20 mouse cellular contexts compared by ENCODE assay signal in the genomic region with DNA sequence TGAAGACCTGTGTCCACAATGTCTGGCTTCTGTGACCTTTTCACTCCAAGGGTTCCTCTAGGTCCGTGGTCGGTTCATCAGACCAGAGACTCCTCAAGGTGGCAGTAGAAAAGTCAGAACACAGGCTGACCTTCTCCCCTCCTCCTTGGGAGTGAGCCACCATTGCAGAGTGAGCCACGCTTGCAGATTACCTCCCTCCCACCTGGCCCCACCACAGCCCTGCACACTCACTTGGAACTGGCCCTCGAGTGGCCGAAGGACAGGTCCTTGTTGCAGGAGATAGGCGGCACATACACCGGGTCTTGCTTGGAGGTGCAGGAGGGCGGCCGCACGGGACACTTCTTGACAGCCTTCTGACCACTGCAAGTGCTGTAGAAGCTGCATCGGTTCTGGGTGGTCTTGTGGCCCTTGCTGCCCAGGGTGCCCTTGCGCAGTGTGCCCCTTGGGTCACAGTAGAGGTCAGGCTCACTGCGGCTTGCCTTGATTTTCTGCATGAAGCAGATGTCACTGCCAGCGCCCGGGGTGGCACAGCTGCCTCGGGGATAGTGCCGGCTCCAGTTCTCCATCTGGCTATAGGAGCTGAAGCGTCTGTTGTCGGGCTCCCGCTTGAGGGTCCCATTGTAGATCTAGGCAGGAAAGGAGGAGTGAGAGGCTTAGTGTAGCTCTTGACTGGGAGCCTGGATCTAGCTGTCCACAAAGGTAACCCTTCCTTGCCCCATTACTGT. TPM values are rescaled to one million over a fixed set of nuclear protein-coding genes. Genes with fewer than 3 reads are reported as not detected.
DNase-seq lines count a peak whose midpoint lies in the region; TF ChIP-seq lines count a peak whose summit lies in the region.
"Had no signal": no experiment of that assay in that cellular context is flagged by ENCODE, and none has a peak within 500 bp of the region (broad histone marks: within the 10 kb centered on the region; RNA-seq: fewer than 3 reads in every experiment).

No protein-coding gene starts in this region.

- no peak overlapping the region for H3K4me3 ChIP-seq in left cerebral cortex, adult 2 months
- H3K4me3 ChIP-seq: forebrain, embryonic 10.5 days; forebrain, embryonic 13.5 days; heart, embryonic 12.5 days; heart, embryonic 15.5 days; hindbrain, embryonic 13.5 days had no signal

- H3K27ac ChIP-seq in left cerebral cortex, adult 2 months, result no peak overlapping the region
- H3K27ac ChIP-seq: forebrain, embryonic 10.5 days; forebrain, embryonic 13.5 days; heart, embryonic 15.5 days; hindbrain, embryonic 13.5 days had no signal

- DNase-seq in heart, adult 11 months, result peak; percentile 90
- DNase-seq in heart, postnatal 10 days, result no peak
- DNase-seq in left cerebral cortex, postnatal 4 days, result peak; percentile 73
- DNase-seq in left cerebral cortex, adult 2 months (ENCODE audit: extremely low spot score in 1 of 2, low spot score in 2 of 2), result no peak
- DNase-seq in retina, embryonic 14.5 days (ENCODE audit: low spot score), result peak; percentile 13
- DNase-seq in yolk sac, embryonic 10.5 days (ENCODE audit: low spot score), result no peak
- DNase-seq: adrenal gland, adult 8-10 months; adrenal gland, postnatal 25 days; cerebellum, adult 18-20 months; cerebellum, adult 9-11 months; gastrocnemius, postnatal 10 days; gastrocnemius, postnatal 36 days had no signal

- intact Hi-C loops in heart, postnatal 10 days (cut with DNase I), result no loop called here
- intact Hi-C loops in left cerebral cortex, postnatal 4 days (cut with DNase I), result no loop called here
- intact Hi-C loops in left cerebral cortex, adult 2 months (cut with DNase I), result no loop called here

- TF ChIP-seq CTCF in left cerebral cortex, adult 2 months (IDR thresholded peaks at IDR 0.05), result no peak

RNA-seq across cellular contexts. Expression of gene Pkp1, which starts 29.4 kb away (rescaled TPM):
- total RNA-seq in heart, postnatal 10 days (2021), result under 1 TPM; 0.10 to 0.14 TPM
- under 1 TPM in 1 of 2 experiments, not detected in 1; 0.18 TPM for total RNA-seq in left cerebral cortex, postnatal 4 days (2021)
- under 1 TPM; 0.25 to 0.40 TPM for total RNA-seq in left cerebral cortex, adult 2 months (2021)
- total RNA-seq: adrenal gland, postnatal 25 days; granulocyte monocyte progenitor cell, adult 5-6 weeks; heart, postnatal 25 days; hematopoietic stem cell, adult 5-6 weeks had no signal

RNA-seq across cellular contexts. Expression of gene Tnnt2, which starts 53.5 kb away (rescaled TPM):
- total RNA-seq in heart, postnatal 10 days (2021), result 1,000 to 10,000 TPM; 7,447 to 7,490 TPM
- under 1 TPM; 0.62 to 0.85 TPM for total RNA-seq in left cerebral cortex, postnatal 4 days (2021)
- total RNA-seq in left cerebral cortex, adult 2 months (2021), result 1 to 10 TPM; 7.5 to 8.9 TPM
- total RNA-seq: granulocyte monocyte progenitor cell, adult 5-6 weeks; hematopoietic stem cell, adult 5-6 weeks had no signal

Comparison
In these comparisons a context has a peak if more than half of its experiments do, and no peak if none do; other contexts are left out.
1. DNase-seq: peak in heart, adult 11 months (single experiment), left cerebral cortex, postnatal 4 days (single experiment) and retina, embryonic 14.5 days (single experiment); none in heart, postnatal 10 days (0 of 2), left cerebral cortex, adult 2 months (0 of 2) and yolk sac, embryonic 10.5 days (single experiment).
2. RNA of gene Tnnt2, which starts 53.5 kb away (total RNA-seq): 7,447 to 7,490 TPM in heart, postnatal 10 days; 7.5 to 8.9 TPM in left cerebral cortex, adult 2 months and 0.62 to 0.85 TPM in left cerebral cortex, postnatal 4 days; every median in the first group is over 100 times any median in the second.